Comparison of ENCODE assay signal across 25 mouse cellular contexts in genomic region chr19:46731351-46731750, GRCm38 (mm10). TPM values are rescaled to one million over a fixed set of nuclear protein-coding genes. Genes with fewer than 3 reads are reported as not detected.
DNase-seq lines count a peak whose midpoint lies in the region; ATAC-seq and TF ChIP-seq lines count a peak whose summit lies in the region.
"Had no signal": no experiment of that assay in that cellular context is flagged by ENCODE, and none has a peak within 500 bp of the region (broad histone marks: within the 10 kb centered on the region; RNA-seq: fewer than 3 reads in every experiment).

No protein-coding gene starts in this region.

- no peak for TF ChIP-seq EP300 in liver, postnatal 0 days (IDR thresholded peaks at IDR 0.05; ENCODE audit: low read depth)

- no peak overlapping the region for H3K4me3 ChIP-seq in forebrain, embryonic 11.5 days (ENCODE audit: low read depth, low read length)
- H3K4me3 ChIP-seq in forebrain, embryonic 14.5 days (ENCODE audit: low read depth, low read length): no peak overlapping the region
- no peak overlapping the region for H3K4me3 ChIP-seq in liver, postnatal 0 days (ENCODE audit: low read depth, low read length)
- H3K4me3 ChIP-seq: embryonic facial prominence, embryonic 10.5 days; embryonic facial prominence, embryonic 12.5 days; forebrain, embryonic 12.5 days; forebrain, embryonic 15.5 days had no signal

- H3K9ac ChIP-seq in forebrain, embryonic 11.5 days (ENCODE audit: low read length): no peak overlapping the region
- H3K9ac ChIP-seq in forebrain, embryonic 14.5 days (ENCODE audit: low read length): no peak overlapping the region
- no peak overlapping the region for H3K9ac ChIP-seq in liver, postnatal 0 days (replicated peaks)
- H3K9ac ChIP-seq: embryonic facial prominence, embryonic 12.5 days; forebrain, embryonic 12.5 days; forebrain, embryonic 15.5 days; forebrain, postnatal 0 days had no signal

- 93% methylated on average over 10 of the region's 10 CpGs for WGBS in forebrain, embryonic 11.5 days
- WGBS in forebrain, embryonic 14.5 days: 91% methylated on average over 10 of the region's 10 CpGs
- 81% methylated on average over 10 of the region's 10 CpGs for WGBS in liver, postnatal 0 days (ENCODE audit: insufficient replicate concordance)

- no peaks in the 10 kb centered on the region for H3K9me3 ChIP-seq in forebrain, embryonic 11.5 days (ENCODE audit: control insufficient read depth, low read length)
- no peaks in the 10 kb centered on the region for H3K9me3 ChIP-seq in forebrain, embryonic 14.5 days (replicated peaks; ENCODE audit: control insufficient read depth, low read length)
- H3K9me3 ChIP-seq in liver, postnatal 0 days (ENCODE audit: low read length): no peaks in the 10 kb centered on the region
- H3K9me3 ChIP-seq: embryonic facial prominence, embryonic 10.5 days; embryonic facial prominence, embryonic 12.5 days; forebrain, embryonic 12.5 days; forebrain, embryonic 15.5 days; G1E had no signal

- H3K36me3 ChIP-seq in forebrain, embryonic 11.5 days (ENCODE audit: control insufficient read depth, insufficient read depth, low read length): no peaks in the 10 kb centered on the region
- H3K36me3 ChIP-seq in forebrain, embryonic 14.5 days (ENCODE audit: control insufficient read depth, insufficient read depth, low read length): no peaks in the 10 kb centered on the region
- H3K36me3 ChIP-seq in liver, postnatal 0 days (replicated peaks; ENCODE audit: insufficient read depth, low read length): peaks cover 8% of the 10 kb centered on the region
- H3K36me3 ChIP-seq: forebrain, embryonic 12.5 days; forebrain, embryonic 15.5 days; G1E had no signal

- peak; percentile 42 for DNase-seq in forebrain, embryonic 11.5 days (ENCODE audit: low spot score)
- no peak for DNase-seq in forebrain, embryonic 14.5 days (ENCODE audit: low spot score)
- no peak for DNase-seq in liver, postnatal 0 days
- DNase-seq in liver: no peak
- DNase-seq in yolk sac, embryonic 10.5 days (ENCODE audit: low spot score): peak; percentile 53
- DNase-seq: adrenal gland, adult 8-10 months; adrenal gland, postnatal 14 days; adrenal gland, postnatal 36 days; B cell, adult 2 months; cerebellum, adult 11-12 months; cerebellum, adult 2 months; cerebellum, adult 9-10 months; cerebellum, postnatal 10 days; cerebellum, postnatal 25 days; forebrain, postnatal 0 days had no signal

- ATAC-seq in forebrain, embryonic 11.5 days (replicated peaks; ENCODE audit: low FRiP score): no peak
- no peak for ATAC-seq in forebrain, embryonic 14.5 days
- ATAC-seq in liver, postnatal 0 days: 0 out of 2 replicates have a peak, but pooled peaks have one; percentile 42
- ATAC-seq: activated CD4-positive, CD25-positive, alpha-beta regulatory T cell, adult 4 months; CD4-positive, CD25-positive, alpha-beta regulatory T cell, adult 4 months; forebrain, embryonic 15.5 days; forebrain, postnatal 0 days; Patski had no signal

- no peak for TF ChIP-seq CTCF in liver, postnatal 0 days (IDR thresholded peaks at IDR 0.05; ENCODE audit: low read depth)

- H3K27me3 ChIP-seq in forebrain, embryonic 11.5 days (ENCODE audit: control insufficient read depth, insufficient read depth, low read length): no peaks in the 10 kb centered on the region
- no peaks in the 10 kb centered on the region for H3K27me3 ChIP-seq in forebrain, embryonic 14.5 days (replicated peaks; ENCODE audit: control insufficient read depth, insufficient read depth, low read length)
- no peaks in the 10 kb centered on the region for H3K27me3 ChIP-seq in liver, postnatal 0 days (ENCODE audit: insufficient read depth, low read length)
- H3K27me3 ChIP-seq: CH12.LX; embryonic facial prominence, embryonic 12.5 days; forebrain, embryonic 12.5 days; forebrain, embryonic 15.5 days had no signal

- H3K27ac ChIP-seq in forebrain, embryonic 11.5 days (ENCODE audit: low read depth, low read length): no peak overlapping the region
- H3K27ac ChIP-seq in forebrain, embryonic 14.5 days (ENCODE audit: low read depth, low read length): no peak overlapping the region
- no peak overlapping the region for H3K27ac ChIP-seq in liver, postnatal 0 days (ENCODE audit: low read depth)
- H3K27ac ChIP-seq: embryonic facial prominence, embryonic 10.5 days; embryonic facial prominence, embryonic 12.5 days; forebrain, embryonic 12.5 days; forebrain, embryonic 15.5 days had no signal

- H3K4me1 ChIP-seq in forebrain, embryonic 11.5 days (replicated peaks; ENCODE audit: control insufficient read depth, insufficient read depth, low read length): no peaks in the 10 kb centered on the region
- H3K4me1 ChIP-seq in forebrain, embryonic 14.5 days (ENCODE audit: control insufficient read depth, insufficient read depth, low read length): no peaks in the 10 kb centered on the region
- H3K4me1 ChIP-seq in liver, postnatal 0 days (ENCODE audit: insufficient read depth): peaks cover 16% of the 10 kb centered on the region
- H3K4me1 ChIP-seq: embryonic facial prominence, embryonic 12.5 days had no signal

- no peak overlapping the region for H3K4me2 ChIP-seq in forebrain, embryonic 11.5 days (ENCODE audit: low read depth, low read length, severe bottlenecking)
- no peak overlapping the region for H3K4me2 ChIP-seq in forebrain, embryonic 14.5 days (ENCODE audit: low read length)
- H3K4me2 ChIP-seq in liver, postnatal 0 days (ENCODE audit: low read depth, low read length): no peak overlapping the region
- H3K4me2 ChIP-seq: embryonic facial prominence, embryonic 12.5 days; forebrain, embryonic 12.5 days; forebrain, embryonic 15.5 days had no signal

RNA-seq across cellular contexts. Expression of gene As3mt, which starts 24.1 kb away (rescaled TPM):
- polyA plus RNA-seq in forebrain, embryonic 11.5 days (2014; fragmentation: Nextera tagmentation; extraction: Ambion mirVana): 19.4 and 24.0 TPM in 2 replicates
- polyA plus RNA-seq in forebrain, embryonic 14.5 days (2014; fragmentation: Nextera tagmentation; extraction: Ambion mirVana): 19.8 and 22.6 TPM in 2 replicates
- polyA plus RNA-seq in liver, postnatal 0 days (2015; fragmentation: Nextera tagmentation; extraction: Ambion mirVana): 28.4 and 30.1 TPM in 2 replicates
- polyA plus RNA-seq: G1E had no signal

RNA-seq across cellular contexts. Expression of gene Cnnm2, which starts 30.0 kb away (rescaled TPM):
- polyA plus RNA-seq in forebrain, embryonic 11.5 days (2014; fragmentation: Nextera tagmentation; extraction: Ambion mirVana): 3.2 and 3.8 TPM in 2 replicates
- 2.8 and 4.1 TPM in 2 replicates for polyA plus RNA-seq in forebrain, embryonic 14.5 days (2014; fragmentation: Nextera tagmentation; extraction: Ambion mirVana)
- polyA plus RNA-seq in liver, postnatal 0 days (2015; fragmentation: Nextera tagmentation; extraction: Ambion mirVana): 1.6 and 2.0 TPM in 2 replicates

RNA-seq across cellular contexts. Expression of gene Borcs7, which starts 41.6 kb away (rescaled TPM):
- 11.3 and 12.6 TPM in 2 replicates for polyA plus RNA-seq in forebrain, embryonic 11.5 days (2014; fragmentation: Nextera tagmentation; extraction: Ambion mirVana)
- 10.5 and 12.5 TPM in 2 replicates for polyA plus RNA-seq in forebrain, embryonic 14.5 days (2014; fragmentation: Nextera tagmentation; extraction: Ambion mirVana)
- 6.6 and 7.1 TPM in 2 replicates for polyA plus RNA-seq in liver, postnatal 0 days (2015; fragmentation: Nextera tagmentation; extraction: Ambion mirVana)

RNA-seq across cellular contexts. Expression of gene Cyp17a1, which starts 58.4 kb away (rescaled TPM):
- polyA plus RNA-seq in forebrain, embryonic 11.5 days (2014; fragmentation: Nextera tagmentation; extraction: Ambion mirVana): not detected in 2 replicates
- not detected in 2 replicates for polyA plus RNA-seq in forebrain, embryonic 14.5 days (2014; fragmentation: Nextera tagmentation; extraction: Ambion mirVana)
- polyA plus RNA-seq in liver, postnatal 0 days (2015; fragmentation: Nextera tagmentation; extraction: Ambion mirVana): 3.3 and 5.8 TPM in 2 replicates
- polyA plus RNA-seq: activated CD4-positive, CD25-positive, alpha-beta regulatory T cell, adult 4 months; CD4-positive, CD25-positive, alpha-beta regulatory T cell, adult 4 months; cortical plate, adult 2 months; embryonic facial prominence, embryonic 10.5 days; forebrain, embryonic 12.5 days; forebrain, embryonic 15.5 days; forebrain, postnatal 0 days; G1E; Patski had no signal

Comparison
In these comparisons a context has a peak if more than half of its experiments do, and no peak if none do; other contexts are left out.
1. DNase-seq: peak in forebrain, embryonic 11.5 days (single experiment) and yolk sac, embryonic 10.5 days (single experiment); none in forebrain, embryonic 14.5 days (single experiment), liver, postnatal 0 days (single experiment) and liver (single experiment).